Mouse (Mus musculus) liver, adult 10 weeks (tissue): ENCODE data around the gene Mtap. TPM values are rescaled to one million over a fixed set of nuclear protein-coding genes. Genes with fewer than 3 reads are reported as not detected.

Experiments
- polyA plus RNA-seq: library from polyadenylated mRNA; stranded (reverse); fragments of 350-450 nt; fragmentation: Illumina TruSeq; extraction: RNeasy Lipid Tissue Mini Kit (QIAGEN cat#74804); gene quantifications from one replicate; pipeline ENCODE4 v1.2.3, GENCODE M21; 2014; ENCODE audit warnings: low read depth, low replicate concordance

The Mtap gene
- polyA plus RNA-seq, result 27.3 TPM

DNA sequence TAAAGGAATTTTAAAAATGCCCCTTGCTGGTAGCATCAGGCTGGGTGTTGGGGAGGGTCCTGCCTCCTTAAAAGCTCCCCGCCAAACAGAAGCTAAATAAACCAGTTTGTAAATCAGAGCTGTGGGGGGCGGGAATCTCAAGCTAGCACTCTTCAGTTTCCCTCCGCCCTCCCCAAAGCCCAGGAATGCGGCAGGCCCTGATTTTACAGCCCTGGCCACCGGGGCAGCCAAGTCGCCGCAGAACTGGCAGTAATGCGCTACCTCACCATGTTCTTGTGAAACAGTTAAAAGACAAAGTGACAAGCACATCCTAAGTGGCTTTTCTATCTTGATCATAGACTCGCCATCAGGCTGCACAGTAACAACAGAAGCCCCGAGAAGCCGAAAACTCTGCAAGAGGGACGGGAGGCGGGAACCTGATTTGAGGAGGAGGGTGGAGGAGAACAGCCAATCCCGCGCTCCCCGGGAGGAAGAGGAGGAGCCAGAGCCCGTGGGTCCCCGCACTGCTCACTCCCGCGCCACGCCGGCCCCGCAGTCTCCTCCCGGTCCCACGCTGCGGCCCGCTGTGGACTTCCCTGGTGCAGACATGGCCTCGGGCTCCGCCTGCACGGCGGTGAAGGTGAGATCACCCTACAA lies at the start of gene Mtap:
Gene Mtap, plus strand, starts transcription at position 217 of the 636 bp plus-strand sequence.

Other genes with a start within 250 kb of the Mtap start
- not detected for gene Cdkn2a, start 157.5 kb downstream of the Mtap start, polyA plus RNA-seq
- gene Cdkn2b, start 173.9 kb downstream of the Mtap start, polyA plus RNA-seq, result 0.29 TPM